Mouse (Mus musculus) lung, postnatal 4 days (tissue): ENCODE measurements around the gene Fam169b.

Source experiments
- DNase-seq, 2 experiments: peaks; one replicate each; pipeline ENCODE4 v3.0.0; 2021

The Fam169b gene

GRCm38 (mm10) chr7:68320078-68320810 lies 46.6 kb downstream of the Fam169b start:
- peak; percentile 41 to 71 for DNase-seq

- DNase-seq = no peak
Measured at GRCm38 (mm10) chr7:68323051-68323450, 49.4 kb downstream of the Fam169b start.

- DNase-seq = no peak
Measured at GRCm38 (mm10) chr7:68326190-68326722, 52.6 kb downstream of the Fam169b start.

GRCm38 (mm10) chr7:68329000-68329399 lies 55.4 kb downstream of the Fam169b start:
- DNase-seq = no peak

- no peak for DNase-seq
Measured at GRCm38 (mm10) chr7:68332799-68333198, 59.2 kb downstream of the Fam169b start.

GRCm38 (mm10) chr7:68337080-68337781 lies 63.6 kb downstream of the Fam169b start:
- DNase-seq = peak in 1 of 2 experiments; percentile 42

GRCm38 (mm10) chr7:68338680-68339079 lies 65.0 kb downstream of the Fam169b start:
- DNase-seq = no peak

- DNase-seq = no peak
Measured at GRCm38 (mm10) chr7:68344561-68344960, 70.9 kb downstream of the Fam169b start.

- no peak for DNase-seq
Measured at GRCm38 (mm10) chr7:68345963-68346362, 72.3 kb downstream of the Fam169b start.

GRCm38 (mm10) chr7:68355325-68356076 lies 81.9 kb downstream of the Fam169b start:
- DNase-seq = no peak

- peak in 1 of 2 experiments; percentile 70 for DNase-seq
Measured at GRCm38 (mm10) chr7:68357407-68357806, 83.8 kb downstream of the Fam169b start.

GRCm38 (mm10) chr7:68362609-68363008 lies 89.0 kb downstream of the Fam169b start:
- no peak for DNase-seq

- DNase-seq = peak; percentile 14 to 47
Measured at GRCm38 (mm10) chr7:68365711-68366110, 92.1 kb downstream of the Fam169b start.

- DNase-seq = no peak
Measured at GRCm38 (mm10) chr7:68368948-68369347, 95.3 kb downstream of the Fam169b start.

- DNase-seq = peak; percentile 70 to 82
Measured at GRCm38 (mm10) chr7:68369694-68370093, 96.1 kb downstream of the Fam169b start.

- peak; percentile 38 to 62 for DNase-seq
Measured at GRCm38 (mm10) chr7:68374109-68374857, 100.6 kb downstream of the Fam169b start.

GRCm38 (mm10) chr7:68382187-68382586 lies 108.5 kb downstream of the Fam169b start:
- peak in 1 of 2 experiments; percentile 65 for DNase-seq

- no peak for DNase-seq
Measured at GRCm38 (mm10) chr7:68386767-68387166, 113.1 kb downstream of the Fam169b start.

- DNase-seq = no peak
Measured at GRCm38 (mm10) chr7:68395707-68396333, 122.2 kb downstream of the Fam169b start.

- DNase-seq = no peak
Measured at GRCm38 (mm10) chr7:68400516-68400915, 126.9 kb downstream of the Fam169b start.

GRCm38 (mm10) chr7:68408611-68409010 lies 135.0 kb downstream of the Fam169b start:
- no peak for DNase-seq
